Mouse (Mus musculus) midbrain, postnatal 0 days (tissue): ENCODE measurements around the gene Macf1. TPM values are rescaled to one million over a fixed set of nuclear protein-coding genes. Genes with fewer than 3 reads are reported as not detected.

Experiments
- ATAC-seq: fragments of 200-750 bp; cut with Nextera tagmentation; 2 replicates; pipeline ENCODE4 v1.8.0; 2017; ENCODE audit warnings: moderate number of reproducible peaks, mild to moderate bottlenecking, moderate TSS enrichment, moderate library complexity; ENCODE audit not compliant: low FRiP score
- DNase-seq: peaks from one replicate; pipeline ENCODE4 v3.0.0-alpha.2; 2015; ENCODE audit warnings: low spot score
- H3K27ac ChIP-seq: fragments of 300-500 bp; sonication (generic); 2 replicates; pipeline ENCODE4 v1.5.1; 2014; ENCODE audit warnings: low read depth, mild to moderate bottlenecking, low read length, mixed read lengths
- H3K27me3 ChIP-seq: fragments of 300-500 bp; sonication (generic); 2 replicates; pipeline ENCODE4 v1.6.1; 2014; ENCODE audit warnings: low read length, control low read depth, mixed read lengths; ENCODE audit not compliant: insufficient read depth
- H3K36me3 ChIP-seq: fragments of 300-500 bp; sonication (generic); 2 replicates; pipeline ENCODE4 v1.6.1; 2014; ENCODE audit warnings: low read length, control low read depth, mixed read lengths; ENCODE audit not compliant: insufficient read depth
- H3K4me1 ChIP-seq: fragments of 300-500 bp; sonication (generic); 2 replicates; pipeline ENCODE4 v1.6.1; 2014; ENCODE audit warnings: mild to moderate bottlenecking, control low read depth, antibody characterized with exemption, low read length, mixed read lengths; ENCODE audit not compliant: insufficient read depth
- H3K4me2 ChIP-seq: fragments of 300-500 bp; sonication (generic); 2 replicates; pipeline ENCODE4 v1.6.1; 2014; ENCODE audit warnings: low read depth, mild to moderate bottlenecking, low read length, mixed read lengths; ENCODE audit not compliant: poor library complexity, severe bottlenecking
- H3K4me3 ChIP-seq: fragments of 300-500 bp; sonication (generic); 2 replicates; pipeline ENCODE4 v1.5.1; 2014; ENCODE audit warnings: low read depth, mild to moderate bottlenecking, low read length, moderate library complexity
- H3K9ac ChIP-seq: fragments of 300-500 bp; sonication (generic); replicated peaks from 2 replicates; pipeline ENCODE4 v1.6.1; 2014; ENCODE audit warnings: mild to moderate bottlenecking, low read length, moderate library complexity, mixed read lengths; ENCODE audit not compliant: poor library complexity, severe bottlenecking
- H3K9me3 ChIP-seq: fragments of 300-500 bp; sonication (generic); 2 replicates; pipeline ENCODE4 v1.6.1; 2016; ENCODE audit warnings: low read length, control low read depth
- CTCF ChIP-seq: IDR thresholded peaks from 2 replicates; pipeline ENCODE4 v1.5.1; 2016; ENCODE audit warnings: antibody characterized with exemption, mild to moderate bottlenecking
- WGBS: fragments of 180-500 bp; shearing (Covaris S2); extraction: QIAGEN DNeasy Blood & Tissue Kit; methylation state at CpG from one replicate; pipeline ENCODE4 v1.1.7; 2014; 5-methylcytosine and 5-hydroxymethylcytosine counted together
- polyA plus RNA-seq: library from polyadenylated mRNA; unstranded; fragments of >200 nt; fragmentation: Nextera tagmentation; extraction: Ambion mirVana; gene quantifications from 2 replicates; pipeline ENCODE4 v1.2.1, GENCODE M21; 2015
- total RNA-seq: library from RNA; depleted of rRNA; stranded (reverse); fragments of >200 nt; gene quantifications from 2 replicates; pipeline ENCODE4 v1.2.3, GENCODE M21; 2014

Gene Macf1
- total and polyA plus RNA-seq, 2 experiments from 2014 or later: 73.3 to 338 TPM

DNA sequence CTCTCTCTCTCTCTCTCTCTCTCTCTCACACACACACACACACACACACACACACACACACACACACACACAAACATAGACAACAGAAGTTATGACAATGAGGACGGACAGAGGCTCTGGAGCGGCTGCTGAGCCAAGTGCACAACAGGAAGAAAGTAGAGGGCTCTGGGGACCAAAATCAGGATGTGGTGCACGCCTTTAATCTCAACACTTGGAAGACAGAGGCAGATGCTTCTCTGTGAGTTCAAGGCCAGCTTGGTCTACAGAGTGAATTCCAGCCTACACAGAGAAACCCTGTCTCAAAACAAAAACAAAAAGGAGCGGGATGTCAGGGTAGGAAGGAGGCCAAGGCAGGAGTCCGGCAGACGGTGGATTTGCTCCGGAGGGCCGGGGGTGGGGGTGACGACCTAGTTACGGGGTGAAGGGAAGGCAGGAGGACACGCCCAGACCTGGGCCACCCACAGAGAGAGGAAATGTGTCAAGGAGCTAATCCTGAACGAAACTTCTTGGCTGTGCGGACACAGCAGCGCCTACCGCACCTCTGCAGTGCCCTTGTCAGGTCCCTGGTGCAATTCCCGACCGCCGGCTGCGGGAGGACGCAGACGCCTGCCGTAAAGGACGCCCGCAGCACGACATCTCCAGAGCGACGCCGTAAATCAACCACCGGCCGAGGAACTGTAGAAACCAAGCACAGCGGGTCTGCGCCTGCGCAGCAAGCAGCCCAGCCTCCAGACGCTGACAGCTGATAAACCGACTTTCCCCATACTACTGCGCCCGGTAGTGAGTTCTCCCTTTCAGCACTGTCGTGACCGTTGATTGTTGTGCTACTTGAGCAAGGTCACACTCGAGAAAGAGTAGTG, 33.6 kb upstream of the Macf1 start, which contains the start of gene Ndufs5:
Gene Ndufs5 (minus strand): TSS at position 629 of the 860 bp plus-strand sequence.
- no peaks in the 10 kb centered on the region for H3K9me3 ChIP-seq
- peak within 1 kb of the TSS; percentile 71 for H3K27ac ChIP-seq
- peak within 1 kb of the TSS; percentile 59 for H3K4me3 ChIP-seq
- under 1% methylated on average over 40 of the region's 40 CpGs for WGBS
- no peaks in the 10 kb centered on the region for H3K27me3 ChIP-seq
- peaks cover 2% of the 10 kb centered on the region; the same call in 1 of the 2 replicates for H3K4me1 ChIP-seq
- H3K36me3 ChIP-seq: peaks cover 5% of the 10 kb centered on the region; the same call in 1 of the 2 replicates
- ATAC-seq (peak; percentile 94), DNase-seq (peak; percentile 97)
- no peak for TF ChIP-seq CTCF
- H3K9ac ChIP-seq: peak within 1 kb of the TSS; percentile 74
- peak within 1 kb of the TSS; percentile 60 for H3K4me2 ChIP-seq

DNA sequence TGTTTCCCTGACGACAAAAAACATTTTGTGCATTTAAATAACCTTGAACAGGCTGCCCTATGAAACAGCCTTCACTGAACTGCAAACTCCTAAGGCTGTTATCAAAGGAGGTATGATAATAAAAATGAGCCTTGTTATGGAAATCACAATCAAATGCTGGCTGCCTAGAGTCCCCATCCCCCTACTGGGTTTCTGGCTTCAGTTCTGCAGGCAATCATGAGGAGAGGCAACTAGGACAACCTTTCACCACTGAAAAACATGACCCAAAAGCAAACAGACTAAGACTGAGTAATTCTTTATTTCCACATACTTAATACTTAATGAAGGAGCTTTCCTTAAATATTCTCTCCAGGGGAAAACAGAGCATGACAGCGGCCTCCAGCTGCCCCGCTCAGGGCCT, 28.3 kb upstream of the Macf1 start:
- Histone ChIP-seq H3K4me3 (no peak overlapping the region), H3K4me1 (0 out of 2 replicates have a peak, but pooled peaks cover 2% of the 10 kb centered on the region), H3K36me3 (peaks cover 5% of the 10 kb centered on the region; the same call in 1 of the 2 replicates), H3K27ac (no peak overlapping the region), H3K9me3 (no peaks in the 10 kb centered on the region), H3K9ac (no peak overlapping the region), H3K4me2 (no peak overlapping the region), H3K27me3 (no peaks in the 10 kb centered on the region)
- no peak for TF ChIP-seq CTCF
- ATAC-seq (no peak), DNase-seq (no peak)
- WGBS: 84% methylated on average over 1 of the region's 3 CpGs

DNA sequence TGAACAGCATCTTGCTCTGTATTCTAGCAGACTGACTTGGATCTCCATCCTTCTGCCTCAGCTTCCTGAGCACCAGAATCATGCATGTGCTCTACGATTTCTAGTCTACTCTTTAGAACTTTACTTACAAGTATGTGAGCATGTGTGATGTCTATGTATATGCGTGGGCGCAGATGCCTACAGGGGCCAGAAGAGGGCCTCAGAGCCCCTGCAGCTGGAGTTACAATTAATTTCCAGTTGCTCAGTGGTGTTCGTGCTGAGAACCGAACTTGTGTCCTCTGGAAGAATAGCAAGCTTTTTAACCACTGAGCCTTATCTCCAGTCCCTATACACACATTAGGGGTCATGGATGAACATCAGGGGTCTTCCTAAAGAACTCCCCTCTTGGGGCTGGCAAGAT, 23.2 kb upstream of the Macf1 start:
- DNase-seq (no peak), ATAC-seq (no peak)
- Histone ChIP-seq H3K9ac (no peak overlapping the region), H3K4me2 (no peak overlapping the region), H3K9me3 (no peaks in the 10 kb centered on the region), H3K27ac (no peak overlapping the region), H3K4me3 (no peak overlapping the region), H3K27me3 (no peaks in the 10 kb centered on the region), H3K36me3 (no peaks in the 10 kb centered on the region), H3K4me1 (no peaks in the 10 kb centered on the region)
- TF ChIP-seq CTCF: no peak
- 90% methylated on average over 5 of the region's 5 CpGs for WGBS

DNA sequence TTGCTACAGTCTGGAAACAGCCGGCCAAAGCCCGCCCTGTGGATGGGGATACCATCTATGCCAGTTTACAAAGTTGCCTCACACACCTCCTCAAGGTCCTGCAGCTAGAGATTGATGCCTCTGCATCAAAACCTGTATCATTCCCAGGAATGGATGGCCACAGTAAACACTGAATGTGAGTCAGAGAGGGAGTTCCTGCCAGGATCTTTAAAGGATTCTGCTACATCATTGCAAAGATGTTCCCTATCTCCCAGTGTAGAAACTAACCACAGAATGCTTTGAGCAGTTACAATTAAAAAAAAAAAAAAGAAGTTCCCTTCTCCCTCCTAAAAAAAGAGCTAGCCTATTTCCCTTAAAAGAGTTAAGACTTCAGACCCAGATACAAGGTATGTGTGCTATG, 21.2 kb upstream of the Macf1 start:
- H3K27ac ChIP-seq: no peak overlapping the region
- H3K9me3 ChIP-seq: no peaks in the 10 kb centered on the region
- no peak for DNase-seq
- no peaks in the 10 kb centered on the region for H3K4me1 ChIP-seq
- no peaks in the 10 kb centered on the region for H3K36me3 ChIP-seq
- no peak for TF ChIP-seq CTCF
- no peak overlapping the region for H3K9ac ChIP-seq
- no peak for ATAC-seq
- H3K4me3 ChIP-seq: no peak overlapping the region
- H3K4me2 ChIP-seq: no peak overlapping the region
- WGBS: 93% methylated on average over 2 of the region's 2 CpGs
- H3K27me3 ChIP-seq: no peaks in the 10 kb centered on the region

DNA sequence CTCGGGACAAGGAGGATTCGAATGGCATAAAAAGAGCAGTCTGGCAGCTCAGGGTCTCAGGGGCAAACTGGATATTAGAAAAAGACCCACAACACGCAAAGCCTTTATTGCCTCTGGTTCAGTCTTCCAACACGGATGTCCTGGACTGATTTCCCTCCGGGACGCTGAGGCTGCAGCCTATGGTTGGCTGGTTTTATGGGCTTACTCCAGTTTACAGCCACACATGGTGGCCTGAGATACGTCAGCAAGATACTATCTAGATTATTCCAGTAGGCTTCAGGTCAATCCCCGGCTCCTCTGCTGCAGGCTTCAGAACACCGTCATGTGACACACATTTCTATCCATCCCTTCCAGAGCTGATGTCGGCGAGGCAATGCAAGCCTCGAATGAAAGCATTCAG, 9.2 kb upstream of the Macf1 start:
- 83% methylated on average over 12 of the region's 12 CpGs for WGBS
- ATAC-seq: no peak
- no peak overlapping the region for H3K4me3 ChIP-seq

DNA sequence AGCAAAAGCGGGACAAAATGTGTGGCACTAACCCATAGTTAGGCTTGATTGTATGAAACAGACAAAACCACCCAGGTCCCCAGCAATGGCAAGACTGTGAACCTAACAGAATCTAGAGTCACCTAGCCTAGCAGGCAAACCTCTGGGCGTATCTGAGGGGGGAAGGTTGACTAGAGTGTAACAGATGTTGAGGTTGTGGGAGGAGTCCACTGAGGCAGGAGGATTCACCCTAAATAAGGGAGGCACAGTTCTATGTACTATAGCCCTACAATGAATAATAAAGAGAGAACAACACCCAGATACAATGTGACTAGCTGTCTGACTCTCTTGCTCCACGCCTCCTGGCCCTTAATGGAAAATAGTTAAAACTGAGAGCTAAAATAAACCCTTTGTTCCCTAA, 7.9 kb upstream of the Macf1 start:
- ATAC-seq: no peak
- no peak for TF ChIP-seq CTCF
- Histone ChIP-seq H3K4me1 (no peaks in the 10 kb centered on the region), H3K4me3 (no peak overlapping the region), H3K27ac (no peak overlapping the region), H3K9ac (no peak overlapping the region), H3K9me3 (no peaks in the 10 kb centered on the region), H3K4me2 (no peak overlapping the region), H3K36me3 (no peaks in the 10 kb centered on the region), H3K27me3 (no peaks in the 10 kb centered on the region)
- WGBS: 89% methylated on average over 3 of the region's 3 CpGs
- DNase-seq: no peak

More for the DNA sequence above, 9.2 kb upstream of the Macf1 start:
- no peak for TF ChIP-seq CTCF
- no peaks in the 10 kb centered on the region for H3K4me1 ChIP-seq
- H3K27ac ChIP-seq: no peak overlapping the region
- H3K27me3 ChIP-seq: no peaks in the 10 kb centered on the region
- H3K9me3 ChIP-seq: no peaks in the 10 kb centered on the region
- no peak for DNase-seq
- H3K36me3 ChIP-seq: no peaks in the 10 kb centered on the region
- no peak overlapping the region for H3K4me2 ChIP-seq
- H3K9ac ChIP-seq: no peak overlapping the region
